Mouse (Mus musculus) intestine, embryonic 16.5 days (tissue): Measurements from ENCODE around the gene Tubd1. TPM values are rescaled to one million over a fixed set of nuclear protein-coding genes. Genes with fewer than 3 reads are reported as not detected.
A peak's percentile ranks its signal among the peaks of the same experiment; 100 is the strongest.

Source experiments
- ATAC-seq: fragments of 200-750 bp; cut with Nextera tagmentation; 2 replicates; pipeline ENCODE4 v1.8.0; 2017; ENCODE audit warnings: moderate TSS enrichment, moderate library complexity
- H3K27ac ChIP-seq: fragments of 300-500 bp; sonication (generic); 2 replicates; pipeline ENCODE4 v1.5.1; 2014; ENCODE audit warnings: mild to moderate bottlenecking, low read length
- H3K27me3 ChIP-seq: fragments of 300-500 bp; sonication (generic); replicated peaks from 2 replicates; pipeline ENCODE4 v1.6.1; 2014; ENCODE audit warnings: low read length, control low read depth, mixed read lengths; ENCODE audit not compliant: control insufficient read depth, insufficient read depth
- H3K36me3 ChIP-seq: fragments of 300-500 bp; sonication (generic); 2 replicates; pipeline ENCODE4 v1.6.1; 2014; ENCODE audit warnings: low read length, control low read depth; ENCODE audit not compliant: control insufficient read depth, insufficient read depth
- H3K4me1 ChIP-seq: fragments of 300-500 bp; sonication (generic); 2 replicates; pipeline ENCODE4 v1.6.1; 2014; ENCODE audit warnings: low read length, control low read depth, mixed read lengths; ENCODE audit not compliant: control insufficient read depth, insufficient read depth
- H3K4me2 ChIP-seq: fragments of 300-500 bp; sonication (generic); 2 replicates; pipeline ENCODE4 v1.6.1; 2014; ENCODE audit warnings: low read depth, low read length, control low read depth
- H3K4me3 ChIP-seq: fragments of 300-500 bp; sonication (generic); 2 replicates; pipeline ENCODE4 v1.5.1; 2014; ENCODE audit warnings: mild to moderate bottlenecking, low read length
- H3K9ac ChIP-seq: fragments of 300-500 bp; sonication (generic); 2 replicates; pipeline ENCODE4 v1.6.1; 2014; ENCODE audit warnings: low read depth, low read length
- H3K9me3 ChIP-seq: fragments of 300-500 bp; sonication (generic); 2 replicates; pipeline ENCODE4 v1.6.1; 2016; ENCODE audit warnings: low read length, control low read depth; ENCODE audit not compliant: control insufficient read depth
- WGBS: fragments of 180-500 bp; shearing (Covaris S2); extraction: QIAGEN DNeasy Blood & Tissue Kit; methylation state at CpG from one replicate; pipeline ENCODE4 v1.1.7; 2014; 5-methylcytosine and 5-hydroxymethylcytosine counted together
- polyA plus RNA-seq: library from polyadenylated mRNA; unstranded; fragments of >200 nt; fragmentation: Nextera tagmentation; extraction: Ambion mirVana; gene quantifications from 2 replicates; pipeline ENCODE4 v1.2.1, GENCODE M21; 2015

Tubd1 gene
- polyA plus RNA-seq, 1 experiment from 2014 or later = 11.4 TPM

DNA sequence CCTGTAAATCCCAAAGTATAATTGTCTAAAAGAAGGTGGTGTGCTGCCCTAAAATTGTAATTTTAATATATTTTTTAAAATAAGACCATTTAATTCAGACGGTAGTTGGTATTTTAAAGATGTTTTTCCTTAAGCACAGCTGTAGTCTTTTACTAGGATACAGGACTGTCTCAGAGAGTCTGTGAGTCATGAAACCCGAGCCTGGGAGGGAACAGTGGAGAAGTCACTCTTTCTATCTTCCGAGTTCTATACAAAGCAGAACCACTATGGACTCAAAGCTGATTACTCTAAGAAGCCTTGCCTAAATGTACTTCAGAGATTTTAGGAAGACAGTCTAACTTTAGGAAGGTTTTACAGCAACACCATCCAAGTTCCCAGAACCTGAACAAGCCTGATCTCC lies 57.3 kb downstream of the Tubd1 start:
- no peak for ATAC-seq
- Histone ChIP-seq H3K27ac (0 out of 2 replicates have a peak overlapping the region, but pooled peaks have one; percentile 28), H3K4me2 (no peak overlapping the region), H3K27me3 (no peaks in the 10 kb centered on the region), H3K9me3 (no peaks in the 10 kb centered on the region), H3K36me3 (peaks cover 6% of the 10 kb centered on the region), H3K9ac (no peak overlapping the region), H3K4me3 (no peak overlapping the region), H3K4me1 (0 out of 2 replicates have a peak, but pooled peaks cover 5% of the 10 kb centered on the region)
- WGBS = 56% methylated on average over 3 of the region's 3 CpGs

DNA sequence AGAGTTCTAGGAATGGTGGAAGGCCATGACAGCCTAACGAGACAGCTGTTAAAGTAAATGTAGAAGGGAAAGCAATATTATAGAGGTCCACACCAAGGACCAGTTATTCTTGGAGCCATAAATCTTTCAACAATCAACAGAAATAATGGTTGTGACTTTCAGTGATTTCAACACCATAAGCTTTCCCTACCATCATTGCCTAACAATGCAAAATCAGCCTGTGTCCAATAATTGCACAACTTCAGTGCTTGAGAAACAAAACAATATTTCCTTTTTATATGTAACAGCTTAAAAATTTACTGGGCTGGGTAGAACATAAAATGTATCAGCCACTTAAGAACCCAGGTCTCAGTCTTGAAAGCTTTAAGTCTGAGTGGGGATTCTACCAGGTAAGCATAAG lies 58.9 kb downstream of the Tubd1 start:
- Histone ChIP-seq H3K9me3 (no peaks in the 10 kb centered on the region), H3K4me1 (0 out of 2 replicates have a peak, but pooled peaks cover 5% of the 10 kb centered on the region), H3K4me3 (no peak overlapping the region), H3K27ac (peak overlapping the region; percentile 6; the same call in 1 of the 2 replicates), H3K4me2 (no peak overlapping the region), H3K9ac (no peak overlapping the region), H3K36me3 (peaks cover 6% of the 10 kb centered on the region), H3K27me3 (no peaks in the 10 kb centered on the region)
- ATAC-seq = no peak
- WGBS = 75% methylated on average over 1 of the region's 1 CpGs

DNA sequence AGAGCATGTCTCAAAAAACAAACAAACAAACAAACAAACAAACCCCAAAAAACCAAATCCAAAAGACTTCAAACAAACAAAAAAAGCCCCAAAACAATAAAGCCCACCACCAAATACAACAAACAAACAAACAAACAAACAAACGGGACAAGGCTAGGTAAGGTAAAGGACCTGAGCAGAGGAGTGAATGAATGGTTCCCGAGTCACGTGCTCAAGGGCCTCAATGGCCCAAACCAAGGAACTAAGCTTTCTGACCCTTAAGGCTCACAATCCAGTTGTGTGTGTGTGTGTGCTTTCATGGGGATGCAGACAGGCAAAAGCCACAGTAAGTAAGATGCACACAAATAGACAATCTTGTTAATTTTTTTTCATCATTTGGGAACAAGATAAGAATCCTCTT lies 59.5 kb downstream of the Tubd1 start:
- Histone ChIP-seq H3K9me3 (no peaks in the 10 kb centered on the region), H3K4me2 (no peak overlapping the region), H3K9ac (no peak overlapping the region), H3K27me3 (no peaks in the 10 kb centered on the region), H3K4me3 (no peak overlapping the region), H3K4me1 (0 out of 2 replicates have a peak, but pooled peaks cover 5% of the 10 kb centered on the region), H3K36me3 (peaks cover 6% of the 10 kb centered on the region), H3K27ac (peak overlapping the region; percentile 6)
- WGBS = 88% methylated on average over 3 of the region's 3 CpGs
- ATAC-seq = no peak

DNA sequence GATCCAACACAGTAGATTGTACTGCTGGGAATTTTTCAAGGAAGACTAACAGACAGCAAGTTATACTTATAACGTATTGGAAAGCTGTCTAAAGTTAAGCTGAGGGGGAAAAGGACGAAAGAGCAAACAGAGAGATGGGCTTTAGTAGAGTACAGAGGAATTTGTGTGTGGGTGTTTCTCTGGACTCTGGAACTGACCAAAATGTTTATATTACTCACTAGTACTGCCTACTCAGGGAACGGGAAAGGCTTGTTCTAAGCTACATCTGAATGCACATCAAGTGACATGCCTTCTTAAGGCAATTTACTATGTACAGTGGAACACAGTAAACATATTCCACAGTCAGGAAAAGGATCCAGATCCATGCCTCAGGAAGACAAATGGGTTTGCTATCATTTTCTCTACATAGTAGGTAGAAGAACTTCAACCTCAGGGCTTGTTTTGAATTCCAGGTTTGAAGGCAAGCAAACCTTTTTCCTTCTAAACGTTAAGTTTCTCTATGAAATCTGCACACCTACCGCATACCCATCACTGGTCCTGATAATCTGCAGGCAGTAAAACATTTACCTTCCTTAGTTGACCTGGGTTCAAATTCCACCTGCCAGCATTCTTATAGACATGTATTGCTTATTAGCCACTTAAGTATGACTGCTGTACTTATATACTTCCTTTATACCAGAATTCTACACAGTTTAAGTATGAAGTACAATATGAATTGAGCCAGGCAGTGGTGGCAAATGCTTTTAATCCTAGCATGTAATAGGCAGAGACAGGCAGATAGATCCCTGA lies 60.1 kb downstream of the Tubd1 start:
- no peaks in the 10 kb centered on the region for H3K9me3 ChIP-seq
- no peak overlapping the region for H3K4me3 ChIP-seq
- H3K36me3 ChIP-seq = peaks cover 6% of the 10 kb centered on the region
- H3K4me2 ChIP-seq = no peak overlapping the region
- H3K27ac ChIP-seq = peak overlapping the region; percentile 6
- H3K9ac ChIP-seq = no peak overlapping the region
- 0 out of 2 replicates have a peak, but pooled peaks cover 5% of the 10 kb centered on the region for H3K4me1 ChIP-seq
- ATAC-seq = peak; percentile 70
- 49% methylated on average over 5 of the region's 5 CpGs for whole genome bisulfite sequencing
- no peaks in the 10 kb centered on the region for H3K27me3 ChIP-seq

DNA sequence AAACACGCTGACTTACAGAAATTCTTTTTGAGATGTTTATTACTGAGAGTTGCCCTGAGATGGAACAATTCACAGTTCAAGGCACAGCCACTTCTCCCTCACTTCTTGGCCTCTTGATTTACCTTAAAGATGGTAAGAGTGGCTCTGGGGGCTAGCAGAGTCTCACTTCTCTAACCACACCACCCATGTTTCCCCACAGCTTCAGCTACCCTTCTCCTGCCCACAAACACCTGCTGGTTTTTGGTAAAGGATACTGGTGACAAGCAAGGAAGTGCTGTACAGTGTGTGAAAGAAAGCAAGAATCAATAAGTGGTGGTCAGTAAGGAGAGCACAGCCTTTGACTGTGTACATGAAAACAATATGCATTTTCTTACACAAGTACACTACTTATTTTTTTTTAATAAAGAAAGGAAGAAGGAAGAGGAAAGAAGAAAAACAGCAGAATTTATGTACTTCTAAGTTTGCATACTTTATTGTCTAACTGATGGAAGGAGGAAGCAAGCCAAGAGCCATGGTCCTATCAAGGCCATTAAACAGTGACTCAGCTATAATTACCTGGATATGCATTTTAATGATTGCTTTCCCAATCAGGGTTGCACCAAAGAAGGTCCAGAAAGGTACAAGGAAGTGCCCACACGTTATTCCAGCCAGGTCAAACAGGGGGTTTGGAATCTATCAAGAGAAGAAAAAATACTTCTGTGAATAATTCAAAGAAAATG lies 62.0 kb downstream of the Tubd1 start:
- Histone ChIP-seq H3K4me3 (no peak overlapping the region), H3K27ac (peak overlapping the region; percentile 78), H3K9ac (no peak overlapping the region), H3K36me3 (peaks cover 6% of the 10 kb centered on the region), H3K9me3 (no peaks in the 10 kb centered on the region), H3K4me1 (0 out of 2 replicates have a peak, but pooled peaks cover 5% of the 10 kb centered on the region), H3K4me2 (no peak overlapping the region), H3K27me3 (no peaks in the 10 kb centered on the region)
- WGBS = 86% methylated on average over 2 of the region's 2 CpGs
- peak; percentile 80 for ATAC-seq

GRCm38 (mm10) chr11:86607808-86608350 lies 63.1 kb downstream of the Tubd1 start:
- WGBS = 77% methylated on average over 2 of the region's 2 CpGs
- H3K27ac ChIP-seq = peak overlapping the region; percentile 60; the same call in 1 of the 2 replicates
- peaks cover 6% of the 10 kb centered on the region for H3K36me3 ChIP-seq
- no peaks in the 10 kb centered on the region for H3K9me3 ChIP-seq
- no peak overlapping the region for H3K9ac ChIP-seq
- no peak overlapping the region for H3K4me3 ChIP-seq
- 0 out of 2 replicates have a peak, but pooled peaks cover 5% of the 10 kb centered on the region for H3K4me1 ChIP-seq
- ATAC-seq = no peak
- no peaks in the 10 kb centered on the region for H3K27me3 ChIP-seq
- H3K4me2 ChIP-seq = no peak overlapping the region

DNA sequence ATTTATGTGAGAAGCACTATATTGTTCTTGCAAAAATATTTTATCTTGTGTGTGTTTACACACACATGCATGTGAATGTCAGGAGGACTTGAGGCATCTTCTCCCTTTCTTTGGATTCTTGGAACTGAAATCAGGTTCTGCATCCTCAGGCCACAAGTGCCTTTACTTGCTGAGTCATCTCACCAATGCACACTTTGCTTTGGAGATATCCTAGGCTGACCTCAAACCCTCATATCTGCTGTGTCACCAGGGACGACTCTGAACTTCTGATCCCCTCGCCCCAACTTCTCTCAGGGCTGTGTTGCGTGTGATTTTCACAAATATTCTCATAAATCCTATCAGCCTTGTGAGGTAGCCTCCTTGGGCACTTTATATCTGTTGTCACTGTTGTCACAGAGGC lies 65.4 kb downstream of the Tubd1 start:
- peaks cover 6% of the 10 kb centered on the region for H3K36me3 ChIP-seq
- H3K27ac ChIP-seq = no peak overlapping the region
- no peaks in the 10 kb centered on the region for H3K9me3 ChIP-seq
- 0 out of 2 replicates have a peak, but pooled peaks cover 2% of the 10 kb centered on the region for H3K4me1 ChIP-seq
- ATAC-seq = no peak
- H3K9ac ChIP-seq = no peak overlapping the region
- no peak overlapping the region for H3K4me3 ChIP-seq
- 88% methylated on average over 3 of the region's 3 CpGs for WGBS
- H3K4me2 ChIP-seq = no peak overlapping the region
- H3K27me3 ChIP-seq = no peaks in the 10 kb centered on the region

DNA sequence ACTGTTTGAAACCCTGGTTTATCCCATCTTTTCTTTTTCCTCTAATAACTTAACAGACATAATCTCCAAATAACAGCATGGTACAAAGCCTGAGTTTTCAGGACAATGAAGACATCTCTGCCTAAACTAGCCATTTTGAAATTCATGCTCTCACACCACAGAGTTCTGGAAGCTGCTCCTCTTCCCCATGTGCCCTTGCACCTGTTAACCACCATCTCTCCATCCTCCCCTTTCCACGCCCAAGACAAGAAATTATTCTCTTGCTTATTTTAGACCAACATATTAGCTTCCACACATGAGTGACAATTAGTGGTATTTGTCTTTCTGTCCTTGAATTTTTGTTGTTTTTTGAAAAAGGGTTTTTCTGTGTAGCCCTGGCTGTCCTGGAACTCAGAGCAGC lies 67.2 kb downstream of the Tubd1 start:
- H3K36me3 ChIP-seq = no peaks in the 10 kb centered on the region
- H3K27me3 ChIP-seq = no peaks in the 10 kb centered on the region
- no peak overlapping the region for H3K4me3 ChIP-seq
- H3K27ac ChIP-seq = no peak overlapping the region
- no peaks in the 10 kb centered on the region for H3K9me3 ChIP-seq
- no peak for ATAC-seq
- 94% methylated on average over 1 of the region's 1 CpGs for WGBS
- no peaks in the 10 kb centered on the region for H3K4me1 ChIP-seq
- H3K9ac ChIP-seq = no peak overlapping the region
- no peak overlapping the region for H3K4me2 ChIP-seq

- Histone ChIP-seq H3K36me3 (no peaks in the 10 kb centered on the region), H3K27ac (no peak overlapping the region), H3K9me3 (no peaks in the 10 kb centered on the region), H3K9ac (no peak overlapping the region), H3K27me3 (no peaks in the 10 kb centered on the region), H3K4me3 (no peak overlapping the region), H3K4me1 (no peaks in the 10 kb centered on the region), H3K4me2 (no peak overlapping the region)
- 50% methylated on average over 2 of the region's 2 CpGs for WGBS
- ATAC-seq = peak; percentile 73
Measured at GRCm38 (mm10) chr11:86614056-86614530, 69.3 kb downstream of the Tubd1 start.
